Mouse (Mus musculus) gastrocnemius, postnatal 10 days (tissue): Measurements from ENCODE around the gene Zscan4-ps1. TPM values are rescaled to one million over a fixed set of nuclear protein-coding genes. Genes with fewer than 3 reads are reported as not detected.
"Not testable (repeated sequence)": the region's sequence is repeated elsewhere in the genome, so short reads cannot be mapped to it uniquely, and the experiment has no call there.

Experiments
- DNase-seq: peaks from one replicate; pipeline ENCODE4 v3.0.0; 2021; ENCODE audit warnings: mixed read lengths
- long read RNA-seq, 2 experiments: library from polyadenylated mRNA; stranded (forward); transcript quantifications; one replicate each; pipeline ENCODE4 v2.0.0; 2021
- total RNA-seq, 2 experiments: library from RNA; stranded (reverse); gene quantifications; 2 replicates each; pipeline ENCODE4 v1.2.3; 2021

The Zscan4-ps1 gene
- not detected for total RNA-seq
- long read RNA-seq, experiment 1 = 0 reads
- long read RNA-seq, experiment 2 = 0 reads

DNA sequence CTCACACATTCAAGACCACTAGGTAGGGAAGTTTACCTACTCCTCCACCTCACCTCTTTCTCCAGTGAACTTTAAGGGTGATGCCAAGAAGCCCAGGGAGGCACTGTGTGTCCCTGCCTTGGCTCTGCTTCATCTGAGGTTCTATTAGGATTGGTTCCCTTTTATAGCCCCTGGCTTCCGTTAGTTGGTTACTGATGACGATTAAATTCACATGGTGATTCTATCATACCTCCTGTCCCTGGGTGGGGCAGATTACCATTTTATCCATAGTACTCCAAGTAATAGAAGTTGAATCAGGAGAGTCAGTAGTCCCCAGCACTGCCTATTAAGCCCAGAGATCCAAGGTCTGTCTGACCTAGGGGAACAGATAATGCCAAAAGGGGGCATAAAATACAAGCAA, at the start of gene Zscan4-ps1:
TSS of gene Zscan4-ps1 (minus strand) at position 101 of the 400 bp plus-strand sequence.
- DNase-seq = not testable (repeated sequence)

Other genes with a start within 250 kb of the Zscan4-ps1 start
- gene Zscan4b, start 164.6 kb downstream of the Zscan4-ps1 start, total RNA-seq = not detected
- not detected for gene Zscan4c, start 63.9 kb downstream of the Zscan4-ps1 start, total RNA-seq
- not detected for gene Zscan4d, start 96.5 kb upstream of the Zscan4-ps1 start, total RNA-seq
- gene Zscan4e, start 241.0 kb upstream of the Zscan4-ps1 start, total RNA-seq = not detected